Mouse (Mus musculus) stomach, postnatal 0 days (tissue): ENCODE measurements around the gene Abhd14a. TPM values are rescaled to one million over a fixed set of nuclear protein-coding genes. Genes with fewer than 3 reads are reported as not detected.
A peak's percentile ranks its signal among the peaks of the same experiment; 100 is the strongest.

Experiments used
- ATAC-seq: fragments of 200-750 bp; cut with Nextera tagmentation; 2 replicates; pipeline ENCODE4 v1.8.0; 2017; ENCODE audit not compliant: low FRiP score, low TSS enrichment
- DNase-seq: peaks from one replicate; pipeline ENCODE4 v3.0.0-alpha.2; 2016; ENCODE audit warnings: low spot score
- H3K27ac ChIP-seq: fragments of 300-500 bp; sonication (generic); replicated peaks from 2 replicates; pipeline ENCODE4 v1.5.1; 2014; ENCODE audit warnings: mild to moderate bottlenecking, control low read depth
- H3K27me3 ChIP-seq: fragments of 300-500 bp; sonication (generic); 2 replicates; pipeline ENCODE4 v1.6.1; 2014; ENCODE audit warnings: low read length; ENCODE audit not compliant: control insufficient read depth, insufficient read depth
- H3K36me3 ChIP-seq: fragments of 300-500 bp; sonication (generic); 2 replicates; pipeline ENCODE4 v1.6.1; 2014; ENCODE audit warnings: low read length, mixed read lengths; ENCODE audit not compliant: control insufficient read depth, insufficient read depth
- H3K4me1 ChIP-seq: fragments of 300-500 bp; sonication (generic); replicated peaks from 2 replicates; pipeline ENCODE4 v1.6.1; 2014; ENCODE audit warnings: antibody characterized with exemption; ENCODE audit not compliant: control insufficient read depth, insufficient read depth
- H3K4me2 ChIP-seq: fragments of 300-500 bp; sonication (generic); replicated peaks from 2 replicates; pipeline ENCODE4 v1.6.1; 2014; ENCODE audit warnings: low read depth, mild to moderate bottlenecking, control low read depth, moderate library complexity
- H3K4me3 ChIP-seq: fragments of 300-500 bp; sonication (generic); 2 replicates; pipeline ENCODE4 v1.5.1; 2014; ENCODE audit warnings: low read depth, low read length, control low read depth
- H3K9ac ChIP-seq: fragments of 300-500 bp; sonication (generic); 2 replicates; pipeline ENCODE4 v1.6.1; 2014; ENCODE audit warnings: mild to moderate bottlenecking, low read length, control low read depth, mixed read lengths
- H3K9me3 ChIP-seq: fragments of 300-500 bp; sonication (generic); 2 replicates; pipeline ENCODE4 v1.6.1; 2016; ENCODE audit warnings: low read length; ENCODE audit not compliant: control insufficient read depth
- CTCF ChIP-seq: IDR thresholded peaks from 2 replicates; pipeline ENCODE4 v1.5.1; 2016; ENCODE audit warnings: antibody characterized with exemption, low read depth, mild to moderate bottlenecking, moderate library complexity
- EP300 ChIP-seq: optimal IDR thresholded peaks from 2 replicates; pipeline ENCODE3; 2016; ENCODE audit warnings: antibody characterized with exemption
- WGBS: fragments of 180-500 bp; shearing (Covaris S2); extraction: QIAGEN DNeasy Blood & Tissue Kit; methylation state at CpG from one replicate; pipeline ENCODE4 v1.1.7; 2014; 5-methylcytosine and 5-hydroxymethylcytosine counted together
- polyA plus RNA-seq: library from polyadenylated mRNA; unstranded; fragments of >200 nt; fragmentation: Nextera tagmentation; extraction: Ambion mirVana; gene quantifications from 2 replicates; pipeline ENCODE4 v1.2.1, GENCODE M21; 2015

Gene Abhd14a
- polyA plus RNA-seq, 1 experiment from 2014 or later = 23.2 TPM

DNA sequence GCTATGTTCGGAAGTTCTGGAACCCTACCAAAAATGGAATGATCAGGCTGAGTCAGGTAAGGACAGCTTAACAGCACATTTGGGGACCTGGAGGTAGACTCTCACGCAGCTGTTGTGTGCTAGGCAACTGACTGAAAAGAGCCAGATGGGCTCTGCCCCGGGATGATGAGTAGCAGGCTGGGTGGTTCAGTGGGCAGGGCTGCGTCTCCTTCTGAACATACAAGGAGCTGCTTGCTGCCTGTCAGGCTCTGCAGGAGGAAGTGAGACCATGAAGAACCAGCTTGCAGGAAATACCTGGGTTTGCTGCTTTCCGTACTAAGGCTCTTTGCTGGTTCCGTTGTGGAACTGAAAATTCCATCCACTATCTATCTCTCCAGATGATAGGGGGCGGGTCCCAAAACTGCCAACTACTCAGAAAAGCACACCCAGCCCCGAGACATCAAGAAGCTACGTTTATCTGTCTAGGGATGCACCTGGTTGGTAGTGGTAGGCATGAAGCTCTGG is 36.3 kb downstream of the Abhd14a start:
- no peaks in the 10 kb centered on the region for H3K36me3 ChIP-seq
- H3K4me1 ChIP-seq = 0 out of 2 replicates have a peak, but pooled peaks cover 3% of the 10 kb centered on the region
- H3K4me2 ChIP-seq = no peak overlapping the region
- H3K4me3 ChIP-seq = no peak overlapping the region
- H3K27ac ChIP-seq = no peak overlapping the region
- WGBS = 53% methylated on average over 9 of the region's 9 CpGs
- H3K9ac ChIP-seq = no peak overlapping the region
- H3K27me3 ChIP-seq = no peaks in the 10 kb centered on the region
- DNase-seq (no peak), ATAC-seq (0 out of 2 replicates have a peak, but pooled peaks have one; percentile 11)
- H3K9me3 ChIP-seq = no peaks in the 10 kb centered on the region
- TF ChIP-seq CTCF (no peak), EP300 (no peak)

DNA sequence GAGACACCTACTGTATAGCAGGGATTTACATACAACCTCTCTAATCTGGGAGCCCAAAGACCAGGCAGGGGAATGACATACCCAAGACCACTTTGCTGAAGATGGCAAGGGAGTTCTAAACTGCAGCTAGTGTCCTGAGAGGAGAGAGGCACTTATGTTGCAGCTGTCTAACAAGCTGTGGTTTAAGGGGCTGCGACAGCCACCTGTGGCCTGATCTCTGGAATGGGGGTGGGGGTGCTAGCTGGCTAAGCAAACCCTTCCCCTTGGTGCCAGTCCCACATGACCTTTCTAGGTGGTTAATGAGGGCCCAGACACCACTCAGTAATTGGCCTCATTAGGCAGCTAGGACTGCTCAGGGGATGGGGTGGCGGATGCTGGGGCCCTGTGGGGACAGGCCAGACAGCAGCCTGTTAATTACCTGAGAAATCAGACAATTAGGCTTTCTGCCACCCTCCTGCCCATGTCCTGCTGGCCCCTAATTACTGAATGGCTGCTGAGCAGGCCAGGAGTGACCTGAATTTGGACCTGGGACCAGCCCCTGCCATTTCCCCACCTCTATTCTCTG is 37.3 kb downstream of the Abhd14a start:
- Histone ChIP-seq H3K27ac (no peak overlapping the region), H3K27me3 (no peaks in the 10 kb centered on the region), H3K9ac (no peak overlapping the region), H3K36me3 (no peaks in the 10 kb centered on the region), H3K9me3 (no peaks in the 10 kb centered on the region), H3K4me2 (no peak overlapping the region), H3K4me1 (0 out of 2 replicates have a peak, but pooled peaks cover 3% of the 10 kb centered on the region), H3K4me3 (no peak overlapping the region)
- no peak for DNase-seq
- TF ChIP-seq EP300 (no peak), CTCF (no peak)
- WGBS = 87% methylated on average over 2 of the region's 2 CpGs
- no peak for ATAC-seq

- ATAC-seq = no peak
- H3K9ac ChIP-seq = no peak overlapping the region
- H3K27me3 ChIP-seq = no peaks in the 10 kb centered on the region
- no peak for TF ChIP-seq EP300
- peak; percentile 30; the same call in 1 of the 2 replicates for TF ChIP-seq CTCF
- WGBS = 96% methylated on average over 4 of the region's 4 CpGs
- H3K4me3 ChIP-seq = no peak overlapping the region
- no peak for DNase-seq
- 0 out of 2 replicates have a peak, but pooled peaks cover 3% of the 10 kb centered on the region for H3K4me1 ChIP-seq
- H3K27ac ChIP-seq = no peak overlapping the region
- no peaks in the 10 kb centered on the region for H3K9me3 ChIP-seq
- H3K36me3 ChIP-seq = no peaks in the 10 kb centered on the region
- H3K4me2 ChIP-seq = no peak overlapping the region
Observed at GRCm38 (mm10) chr9:106409096-106409495, 38.4 kb downstream of the Abhd14a start.

GRCm38 (mm10) chr9:106406443-106407078 is 40.9 kb downstream of the Abhd14a start:
- no peaks in the 10 kb centered on the region for H3K36me3 ChIP-seq
- H3K9ac ChIP-seq = no peak overlapping the region
- TF ChIP-seq EP300 (no peak), CTCF (no peak)
- no peak overlapping the region for H3K4me3 ChIP-seq
- H3K4me1 ChIP-seq = 0 out of 2 replicates have a peak, but pooled peaks cover 3% of the 10 kb centered on the region
- H3K27me3 ChIP-seq = no peaks in the 10 kb centered on the region
- WGBS = 36% methylated on average over 8 of the region's 8 CpGs
- H3K9me3 ChIP-seq = no peaks in the 10 kb centered on the region
- DNase-seq (no peak), ATAC-seq (no peak)
- no peak overlapping the region for H3K4me2 ChIP-seq
- no peak overlapping the region; the same call in 1 of the 2 replicates for H3K27ac ChIP-seq

- Histone ChIP-seq H3K4me3 (no peak overlapping the region), H3K27ac (no peak overlapping the region), H3K9ac (no peak overlapping the region), H3K9me3 (no peaks in the 10 kb centered on the region), H3K4me2 (no peak overlapping the region), H3K4me1 (0 out of 2 replicates have a peak, but pooled peaks cover 3% of the 10 kb centered on the region), H3K27me3 (no peaks in the 10 kb centered on the region), H3K36me3 (no peaks in the 10 kb centered on the region)
- DNase-seq = no peak
- ATAC-seq = no peak
- TF ChIP-seq EP300 (no peak), CTCF (no peak)
- WGBS = 33% methylated on average over 6 of the region's 6 CpGs
Observed at GRCm38 (mm10) chr9:106405275-106405674, 42.2 kb downstream of the Abhd14a start.
